Mouse (Mus musculus) cerebellum, postnatal 36 days (tissue): ENCODE measurements at regions not wholly inside any gene's neighbourhood (a gene's known extent, or its start where the extent isn't known, plus 50 kb on each side); places are given as distances from the start of the nearest gene placed in this dataset.
A peak's percentile ranks its signal among the peaks of the same experiment; 100 is the strongest.

Experiments used
- DNase-seq, 2 experiments: peaks; one replicate each; pipeline ENCODE4 v3.0.0; 2021 to 2022; ENCODE audit warnings: mixed read lengths in 2 of 2

GRCm38 (mm10) chr3:132237344-132237743 is 152.3 kb downstream of the Dkk2 start:
- no peak for DNase-seq

- DNase-seq, result no peak
Observed at GRCm38 (mm10) chr3:132257834-132258233, 172.7 kb downstream of the Dkk2 start.

DNA sequence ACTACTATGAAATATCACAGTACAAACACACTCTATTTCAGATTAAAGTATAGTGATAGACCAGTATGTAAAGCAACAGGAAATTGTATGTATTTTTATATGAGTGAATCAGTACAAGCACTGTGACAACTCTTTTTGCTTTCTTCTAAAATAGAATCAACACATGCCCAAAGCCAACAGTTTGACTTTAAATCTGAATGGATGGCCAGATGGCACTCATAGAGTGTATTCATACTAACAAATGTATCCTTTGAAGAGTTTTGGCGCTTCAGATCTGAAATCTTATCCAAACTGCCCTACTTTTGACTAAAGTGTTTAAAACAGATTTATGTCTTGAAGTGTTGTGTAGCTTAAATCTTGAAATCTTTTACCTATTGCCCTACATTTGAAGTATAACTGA is 184.5 kb downstream of the Dkk2 start:
- no peak for DNase-seq

- peak in 1 of 2 experiments; percentile 3 for DNase-seq
Observed at GRCm38 (mm10) chr3:132274786-132275185, 189.7 kb downstream of the Dkk2 start.

GRCm38 (mm10) chr3:132277771-132278170 is 192.7 kb downstream of the Dkk2 start:
- no peak for DNase-seq

- DNase-seq, result no peak
Observed at GRCm38 (mm10) chr3:132287714-132288113, 202.6 kb downstream of the Dkk2 start.

- DNase-seq, result no peak
Observed at GRCm38 (mm10) chr3:132326961-132327360, 241.9 kb downstream of the Dkk2 start.

DNA sequence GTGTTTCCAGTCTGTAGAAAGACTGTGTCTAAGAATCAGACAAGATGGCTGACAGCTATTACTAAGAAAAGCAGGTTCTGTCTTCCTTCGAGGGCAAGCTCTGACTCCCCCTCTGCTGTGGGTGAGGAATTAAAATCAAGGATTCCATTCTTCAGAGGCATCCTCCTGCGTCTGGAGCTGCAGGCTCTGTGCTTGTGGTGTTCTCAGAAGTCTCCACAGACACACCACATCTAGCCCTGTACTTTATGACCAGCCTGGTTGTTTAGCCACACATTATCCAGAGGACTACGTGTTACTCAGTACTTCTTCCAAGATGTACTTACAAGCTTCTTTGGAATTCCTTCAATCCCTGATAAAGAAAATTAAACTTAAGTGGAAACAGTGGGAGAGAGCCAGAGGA is 258.5 kb downstream of the Dkk2 start:
- DNase-seq, result no peak

DNA sequence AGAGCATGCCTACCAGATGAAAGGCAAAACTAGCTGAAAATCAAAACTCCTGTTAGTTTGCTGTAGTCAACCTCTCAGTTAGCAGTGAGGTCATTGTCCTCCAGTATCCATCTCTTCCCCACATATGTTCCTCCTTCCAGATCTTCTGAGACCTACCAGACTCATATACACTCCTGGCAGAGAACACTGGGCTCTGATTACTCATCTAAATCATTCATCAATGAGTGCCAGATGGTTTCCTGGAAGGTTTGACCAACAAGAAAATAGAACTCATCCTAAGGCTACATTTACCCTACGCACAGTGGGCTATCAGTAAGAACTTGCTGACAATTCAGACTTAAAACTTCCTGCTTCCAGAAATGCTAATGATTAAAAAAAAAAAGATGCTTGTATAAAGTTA is 260.8 kb downstream of the Dkk2 start:
- no peak for DNase-seq

DNA sequence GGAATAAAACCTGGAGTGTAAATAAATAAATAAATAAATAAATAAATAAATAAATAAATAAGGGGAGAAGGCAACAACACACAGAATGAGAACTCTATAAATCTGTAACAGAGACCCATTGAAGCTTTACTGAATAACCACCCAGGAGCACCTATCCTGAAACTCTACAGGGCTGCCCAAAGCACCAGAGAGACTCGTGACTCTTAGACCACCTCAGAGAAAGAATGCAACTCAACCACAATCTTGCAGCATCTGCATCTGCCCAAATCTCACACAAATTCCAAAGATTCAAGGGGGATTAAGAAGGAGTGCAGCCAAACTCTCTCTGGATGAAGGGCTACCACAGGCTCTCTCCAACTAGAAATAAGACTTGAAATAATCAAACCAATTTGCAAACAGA is 264.5 kb downstream of the Dkk2 start:
- DNase-seq, result no peak

DNA sequence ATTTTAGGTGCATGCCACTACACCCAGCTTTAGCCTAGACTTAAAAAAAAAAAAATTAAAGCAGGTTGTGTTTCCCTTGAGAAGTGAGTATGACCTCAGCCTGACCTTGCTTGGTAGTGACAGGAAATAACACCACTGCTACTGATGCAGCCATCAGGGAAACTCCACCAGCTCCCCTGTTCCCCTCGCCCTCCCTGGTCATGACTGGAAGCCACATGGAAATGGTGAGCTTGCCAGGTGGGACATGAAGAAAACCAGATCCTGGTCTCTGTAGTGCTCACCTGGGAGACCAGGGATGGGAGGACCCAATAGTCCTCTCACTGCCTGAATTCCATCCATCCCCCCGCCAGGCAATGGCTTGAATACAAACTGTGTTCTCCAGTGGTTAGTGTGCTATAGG is 268.1 kb downstream of the Dkk2 start:
- no peak for DNase-seq

- no peak for DNase-seq
Observed at GRCm38 (mm10) chr3:132359596-132359995, 270.0 kb upstream of the Gimd1 start.

DNA sequence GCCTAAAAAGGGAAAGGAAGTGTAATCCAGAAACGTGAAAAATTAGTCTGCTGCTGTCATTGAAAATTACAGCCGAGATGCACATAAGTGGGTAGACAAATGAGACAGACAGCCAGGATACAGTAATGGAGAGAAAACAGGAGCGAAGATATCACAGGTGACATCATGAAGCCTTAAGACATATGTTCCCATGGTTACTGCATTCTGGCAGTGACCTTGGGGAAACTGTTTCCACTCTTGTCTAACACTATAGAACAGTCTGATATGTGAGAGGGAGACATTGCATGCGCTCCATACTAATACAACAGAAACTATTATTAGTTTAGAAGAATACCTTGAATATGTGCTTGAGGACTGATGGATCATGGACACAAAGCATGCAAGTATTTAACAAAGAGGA is 254.0 kb upstream of the Gimd1 start:
- no peak for DNase-seq

DNA sequence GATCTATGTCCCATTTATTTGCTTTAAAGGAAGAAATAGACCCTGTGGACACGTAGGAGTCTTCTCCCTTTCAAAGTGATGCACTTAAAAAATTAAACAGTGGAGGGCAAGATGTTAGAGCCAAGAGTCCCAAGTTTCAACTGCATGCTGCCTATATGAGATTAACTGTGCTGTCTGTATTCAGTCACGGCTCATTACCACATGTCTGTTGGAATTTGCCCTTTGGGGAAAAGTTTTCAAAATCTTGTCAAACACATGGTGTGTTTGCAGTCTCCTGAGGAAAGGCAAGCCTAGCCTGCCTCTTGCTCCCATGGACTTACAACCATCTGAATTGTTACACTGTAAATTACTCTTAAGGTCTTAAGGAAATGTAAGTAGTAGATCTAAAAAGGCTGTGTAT is 211.9 kb upstream of the Gimd1 start:
- DNase-seq, result no peak

- no peak for DNase-seq
Observed at GRCm38 (mm10) chr3:132425819-132426671, 203.6 kb upstream of the Gimd1 start.

DNA sequence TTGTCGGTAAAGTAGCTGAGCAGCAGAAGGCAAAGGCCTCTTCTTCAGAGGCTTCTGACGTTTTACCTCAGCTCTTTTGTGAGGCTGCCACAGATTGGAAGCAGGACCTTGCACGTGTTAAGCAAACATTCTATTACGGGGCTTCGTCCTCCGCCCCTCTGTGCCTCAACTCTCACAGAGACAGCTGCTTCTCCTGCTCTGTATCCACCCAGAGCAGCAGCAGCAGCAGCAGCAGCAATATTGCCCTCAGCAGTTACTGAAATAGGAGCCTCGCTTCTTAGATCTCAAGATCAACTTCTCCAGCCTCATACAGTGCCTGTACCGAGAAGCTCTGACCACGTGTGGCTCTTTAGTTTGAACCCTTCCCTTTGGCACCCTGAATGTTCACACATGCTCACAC is 202.4 kb upstream of the Gimd1 start:
- DNase-seq, result no peak

GRCm38 (mm10) chr3:132428148-132428547 is 201.5 kb upstream of the Gimd1 start:
- no peak for DNase-seq

DNA sequence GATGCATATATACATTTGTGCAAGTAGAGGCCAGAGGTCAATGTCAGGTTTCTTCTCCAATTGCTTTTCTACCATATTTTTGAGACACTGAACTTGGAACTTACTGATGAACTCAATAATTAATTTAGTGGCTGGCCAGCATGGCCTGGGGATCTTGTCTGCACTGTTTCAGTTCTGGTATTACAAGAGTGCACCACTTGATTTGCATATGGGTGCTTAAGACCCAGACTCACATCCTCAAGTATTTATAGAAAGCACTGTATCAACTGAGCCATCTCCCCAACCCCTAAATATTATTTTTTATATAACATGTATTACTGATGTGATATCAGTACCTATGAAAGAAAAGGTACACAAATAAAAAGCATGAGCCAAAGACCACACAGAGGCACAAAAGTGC is 197.8 kb upstream of the Gimd1 start:
- DNase-seq, result no peak

DNA sequence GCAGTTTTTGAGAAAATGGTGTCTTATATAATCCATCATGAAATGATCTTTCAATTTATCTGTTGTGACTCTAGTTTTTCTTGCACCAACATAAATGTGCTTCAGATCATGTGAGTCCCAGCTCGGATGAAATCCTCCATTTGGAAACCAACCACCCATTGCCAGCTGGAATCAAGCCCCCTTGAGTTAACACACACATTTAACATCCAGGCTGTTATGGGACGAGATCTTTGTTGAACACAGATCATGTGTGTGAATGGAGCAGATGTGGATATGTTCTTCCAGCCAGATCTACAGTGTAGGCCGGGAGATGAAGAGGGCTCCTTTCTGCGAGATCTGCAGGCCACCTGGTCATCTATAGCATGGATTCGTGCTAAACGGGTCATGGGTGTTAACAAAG is 188.4 kb upstream of the Gimd1 start:
- DNase-seq, result no peak

DNA sequence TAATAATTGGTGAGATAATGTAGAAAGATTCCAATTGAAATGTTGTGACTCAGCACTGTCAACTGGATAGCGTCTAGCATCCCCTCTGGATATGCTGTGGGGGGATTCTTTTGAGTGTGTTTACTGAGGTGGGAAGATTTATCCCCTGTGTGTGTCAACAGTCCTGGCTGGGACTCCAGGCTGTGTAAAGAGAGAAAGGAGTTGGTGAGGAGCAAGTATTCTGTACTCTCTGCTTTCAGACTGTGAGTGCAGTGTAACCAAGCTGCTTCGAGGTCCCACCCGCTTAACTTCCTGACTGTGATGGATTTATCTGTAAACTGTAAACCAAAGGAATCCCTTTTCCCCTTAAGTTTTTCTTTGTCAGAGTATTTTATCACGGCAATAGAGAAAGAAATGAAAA is 175.7 kb upstream of the Gimd1 start:
- no peak for DNase-seq

DNA sequence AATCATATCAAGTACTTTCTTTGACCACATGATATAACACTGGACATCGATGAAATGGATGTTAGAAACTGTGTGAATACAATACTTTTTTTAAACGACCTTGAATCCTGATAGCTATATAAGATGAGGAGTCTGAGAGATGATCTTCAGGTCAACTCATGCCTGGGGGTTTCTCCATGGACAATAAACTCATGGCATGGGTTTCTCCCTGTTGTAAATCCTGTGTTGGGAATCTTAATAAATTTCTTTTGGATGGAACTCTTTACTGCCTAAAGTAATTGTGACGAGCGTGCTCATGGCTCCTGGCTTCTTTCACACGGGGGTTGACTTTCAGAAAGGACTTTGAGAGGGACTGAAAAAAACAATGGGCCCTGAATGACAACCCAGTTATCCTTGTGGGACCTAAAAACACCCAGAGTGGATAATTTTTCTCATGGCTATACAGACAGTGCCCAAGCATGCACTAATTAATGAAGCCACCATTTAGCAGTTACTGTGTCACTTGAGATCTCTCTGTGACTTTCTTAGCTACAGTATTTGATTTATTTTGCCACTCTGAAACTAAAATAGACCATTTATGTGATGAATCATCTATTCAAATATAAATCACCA is 167.2 kb upstream of the Gimd1 start:
- no peak for DNase-seq

- DNase-seq, result no peak
Observed at GRCm38 (mm10) chr3:132471070-132471469, 158.6 kb upstream of the Gimd1 start.

- no peak for DNase-seq
Observed at GRCm38 (mm10) chr3:132477768-132478167, 151.9 kb upstream of the Gimd1 start.

DNA sequence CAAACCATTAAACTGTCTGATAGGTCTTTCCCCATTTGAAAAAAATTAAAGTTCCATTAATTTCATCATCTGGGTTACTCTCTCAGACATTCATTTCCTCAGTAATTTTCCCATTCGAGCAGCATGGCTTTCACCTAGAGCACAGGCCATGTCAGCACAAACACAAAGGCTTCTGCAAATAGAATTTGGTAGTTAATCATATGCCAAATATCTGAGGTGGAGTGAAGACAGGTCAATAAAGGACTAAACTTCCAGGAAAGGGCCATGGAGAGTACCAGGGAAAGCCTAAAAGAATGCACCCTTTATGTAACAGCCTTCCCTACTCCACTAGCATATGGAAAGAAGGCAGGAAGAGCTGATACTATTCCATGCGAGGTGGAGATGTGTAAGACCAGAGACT is 150.3 kb upstream of the Gimd1 start:
- DNase-seq, result no peak

DNA sequence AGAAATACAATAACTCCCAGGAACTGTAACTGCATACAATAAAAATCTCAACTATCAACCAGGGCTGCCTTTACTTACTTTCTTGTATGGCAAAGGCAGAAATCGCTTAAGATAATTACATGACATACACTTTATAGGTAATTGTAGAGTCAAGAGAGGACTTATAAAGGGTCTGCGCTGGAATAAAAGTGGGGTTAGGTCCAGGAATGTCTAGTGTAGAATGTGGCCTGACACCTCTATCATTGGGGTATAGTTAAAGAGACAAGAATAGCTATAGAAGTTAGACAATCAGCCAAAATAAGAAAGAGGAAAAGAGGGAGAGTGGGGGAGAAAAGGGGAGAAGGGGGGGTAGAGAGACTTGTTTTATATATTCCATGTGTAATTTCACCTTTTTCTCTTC is 144.8 kb upstream of the Gimd1 start:
- DNase-seq, result no peak
